Mouse (Mus musculus) midbrain, postnatal 0 days (tissue): ENCODE data around the gene Car5a. TPM values are rescaled to one million over a fixed set of nuclear protein-coding genes. Genes with fewer than 3 reads are reported as not detected.

Source experiments
- ATAC-seq: fragments of 200-750 bp; cut with Nextera tagmentation; 2 replicates; pipeline ENCODE4 v1.8.0; 2017; ENCODE audit warnings: moderate number of reproducible peaks, mild to moderate bottlenecking, moderate TSS enrichment, moderate library complexity; ENCODE audit not compliant: low FRiP score
- DNase-seq: peaks from one replicate; pipeline ENCODE4 v3.0.0-alpha.2; 2015; ENCODE audit warnings: low spot score
- H3K27ac ChIP-seq: fragments of 300-500 bp; sonication (generic); 2 replicates; pipeline ENCODE4 v1.5.1; 2014; ENCODE audit warnings: low read depth, mild to moderate bottlenecking, low read length, mixed read lengths
- H3K27me3 ChIP-seq: fragments of 300-500 bp; sonication (generic); 2 replicates; pipeline ENCODE4 v1.6.1; 2014; ENCODE audit warnings: low read length, control low read depth, mixed read lengths; ENCODE audit not compliant: insufficient read depth
- H3K36me3 ChIP-seq: fragments of 300-500 bp; sonication (generic); 2 replicates; pipeline ENCODE4 v1.6.1; 2014; ENCODE audit warnings: low read length, control low read depth, mixed read lengths; ENCODE audit not compliant: insufficient read depth
- H3K4me1 ChIP-seq: fragments of 300-500 bp; sonication (generic); 2 replicates; pipeline ENCODE4 v1.6.1; 2014; ENCODE audit warnings: mild to moderate bottlenecking, control low read depth, antibody characterized with exemption, low read length, mixed read lengths; ENCODE audit not compliant: insufficient read depth
- H3K4me2 ChIP-seq: fragments of 300-500 bp; sonication (generic); 2 replicates; pipeline ENCODE4 v1.6.1; 2014; ENCODE audit warnings: low read depth, mild to moderate bottlenecking, low read length, mixed read lengths; ENCODE audit not compliant: poor library complexity, severe bottlenecking
- H3K4me3 ChIP-seq: fragments of 300-500 bp; sonication (generic); 2 replicates; pipeline ENCODE4 v1.5.1; 2014; ENCODE audit warnings: low read depth, mild to moderate bottlenecking, low read length, moderate library complexity
- H3K9ac ChIP-seq: fragments of 300-500 bp; sonication (generic); replicated peaks from 2 replicates; pipeline ENCODE4 v1.6.1; 2014; ENCODE audit warnings: mild to moderate bottlenecking, low read length, moderate library complexity, mixed read lengths; ENCODE audit not compliant: poor library complexity, severe bottlenecking
- H3K9me3 ChIP-seq: fragments of 300-500 bp; sonication (generic); 2 replicates; pipeline ENCODE4 v1.6.1; 2016; ENCODE audit warnings: low read length, control low read depth
- CTCF ChIP-seq: IDR thresholded peaks from 2 replicates; pipeline ENCODE4 v1.5.1; 2016; ENCODE audit warnings: antibody characterized with exemption, mild to moderate bottlenecking
- WGBS: fragments of 180-500 bp; shearing (Covaris S2); extraction: QIAGEN DNeasy Blood & Tissue Kit; methylation state at CpG from one replicate; pipeline ENCODE4 v1.1.7; 2014; 5-methylcytosine and 5-hydroxymethylcytosine counted together
- polyA plus RNA-seq: library from polyadenylated mRNA; unstranded; fragments of >200 nt; fragmentation: Nextera tagmentation; extraction: Ambion mirVana; gene quantifications from 2 replicates; pipeline ENCODE4 v1.2.1, GENCODE M21; 2015
- total RNA-seq: library from RNA; depleted of rRNA; stranded (reverse); fragments of >200 nt; gene quantifications from 2 replicates; pipeline ENCODE4 v1.2.3, GENCODE M21; 2014

Gene Car5a
- total and polyA plus RNA-seq, 2 experiments from 2014 or later: 0.22 TPM; not detected in 1

DNA sequence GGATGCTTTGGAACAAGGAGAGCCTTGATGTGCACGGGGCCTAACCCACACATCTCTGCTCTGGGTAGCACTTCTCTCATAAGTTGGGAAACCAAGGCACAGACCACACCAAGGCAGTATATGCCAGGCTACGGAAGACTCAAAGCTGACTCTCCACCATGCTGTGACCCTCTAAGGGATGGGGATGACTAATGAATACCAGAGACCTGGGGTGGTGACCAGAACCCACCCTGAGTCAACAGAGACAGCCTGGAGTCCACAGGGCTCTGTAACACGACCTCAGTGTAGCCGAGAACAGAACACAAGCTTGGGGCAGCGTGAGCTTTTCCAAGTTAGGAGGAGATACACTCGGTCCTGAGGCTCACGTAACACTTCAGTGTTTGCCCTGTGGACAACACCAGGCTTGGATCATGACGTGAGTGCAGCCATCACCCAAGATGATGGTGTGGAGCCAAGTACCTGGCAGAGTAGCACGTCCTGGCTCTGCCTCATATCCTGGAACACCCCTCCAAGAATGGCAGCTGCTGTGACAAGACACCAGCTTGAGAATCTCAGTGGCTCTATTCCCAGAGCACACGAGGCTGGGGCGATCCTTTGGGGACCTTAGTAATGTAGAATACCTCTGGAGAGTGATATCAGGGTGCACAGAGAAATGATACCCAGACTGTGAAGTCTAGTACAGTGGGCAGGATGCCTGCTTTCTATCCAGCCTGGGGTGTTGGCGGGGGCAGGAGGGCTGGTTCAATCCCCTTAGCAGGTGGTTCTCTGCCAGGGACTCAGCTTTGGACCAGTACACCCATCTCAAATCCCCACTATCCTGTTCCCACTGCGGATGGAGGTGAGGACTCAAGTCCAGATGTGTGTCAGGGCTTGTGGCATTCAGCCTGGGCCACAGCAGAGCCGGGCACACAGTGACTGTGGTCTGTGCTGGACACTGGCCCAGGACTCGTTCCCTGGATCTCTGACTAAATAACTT lies 54.6 kb downstream of the Car5a start:
- no peak for TF ChIP-seq CTCF
- Histone ChIP-seq H3K4me2 (no peak overlapping the region), H3K4me3 (no peak overlapping the region), H3K36me3 (peaks cover 51% of the 10 kb centered on the region), H3K9me3 (no peaks in the 10 kb centered on the region), H3K4me1 (no peaks in the 10 kb centered on the region), H3K27ac (no peak overlapping the region), H3K9ac (no peak overlapping the region), H3K27me3 (no peaks in the 10 kb centered on the region)
- 83% methylated on average over 15 of the region's 15 CpGs for WGBS
- DNase-seq: no peak
- ATAC-seq: no peak

DNA sequence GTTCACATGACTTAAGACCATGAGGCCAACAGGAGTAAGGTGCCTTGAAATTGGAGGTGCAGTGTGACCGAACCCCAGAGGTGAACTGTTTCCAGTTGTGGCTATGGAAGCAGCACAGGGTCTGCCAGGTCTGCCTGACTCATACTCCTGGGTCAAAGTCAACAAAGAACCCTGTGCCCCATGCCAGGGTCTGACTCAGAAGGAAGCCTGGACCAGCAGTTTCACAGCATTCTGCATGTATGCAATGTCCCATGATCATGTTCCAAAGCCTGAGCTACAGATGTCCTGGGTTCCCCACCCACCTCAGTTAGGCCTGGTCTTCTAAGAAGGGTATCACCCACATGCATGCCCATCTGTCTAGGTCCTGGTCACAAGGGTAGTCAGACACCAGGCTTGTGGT lies 55.4 kb downstream of the Car5a start:
- WGBS: 100% methylated on average over 1 of the region's 1 CpGs
- no peak overlapping the region for H3K27ac ChIP-seq
- H3K27me3 ChIP-seq: no peaks in the 10 kb centered on the region
- no peak for DNase-seq
- TF ChIP-seq CTCF: no peak
- H3K9me3 ChIP-seq: no peaks in the 10 kb centered on the region
- H3K36me3 ChIP-seq: peaks cover 50% of the 10 kb centered on the region
- no peaks in the 10 kb centered on the region for H3K4me1 ChIP-seq
- no peak overlapping the region for H3K4me3 ChIP-seq
- H3K9ac ChIP-seq: no peak overlapping the region
- no peak overlapping the region for H3K4me2 ChIP-seq
- ATAC-seq: no peak

DNA sequence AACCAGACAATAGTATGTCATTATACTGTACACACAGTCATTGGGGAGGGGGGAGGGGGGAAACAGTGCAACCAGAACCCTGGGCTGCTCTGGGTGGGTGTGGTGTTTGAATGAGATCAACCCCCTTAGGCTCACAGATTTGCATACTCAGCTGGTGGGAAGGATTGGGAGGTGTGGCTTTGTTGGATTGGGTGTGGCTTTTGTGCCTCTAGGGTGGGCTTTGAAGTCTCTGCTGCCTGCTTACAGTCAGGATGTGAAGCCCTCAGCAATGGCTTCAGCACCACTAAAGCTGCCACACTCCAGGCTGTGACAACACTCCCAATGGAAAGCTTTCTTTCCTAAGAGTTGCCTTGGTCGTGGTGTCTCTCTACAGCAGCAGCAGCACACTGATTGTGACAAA lies 57.2 kb downstream of the Car5a start:
- WGBS: 68% methylated on average over 1 of the region's 1 CpGs
- Histone ChIP-seq H3K9me3 (no peaks in the 10 kb centered on the region), H3K4me2 (no peak overlapping the region), H3K27ac (no peak overlapping the region), H3K9ac (no peak overlapping the region), H3K4me1 (no peaks in the 10 kb centered on the region), H3K27me3 (no peaks in the 10 kb centered on the region), H3K36me3 (peaks cover 54% of the 10 kb centered on the region), H3K4me3 (no peak overlapping the region)
- ATAC-seq: no peak
- TF ChIP-seq CTCF: no peak
- DNase-seq: no peak

DNA sequence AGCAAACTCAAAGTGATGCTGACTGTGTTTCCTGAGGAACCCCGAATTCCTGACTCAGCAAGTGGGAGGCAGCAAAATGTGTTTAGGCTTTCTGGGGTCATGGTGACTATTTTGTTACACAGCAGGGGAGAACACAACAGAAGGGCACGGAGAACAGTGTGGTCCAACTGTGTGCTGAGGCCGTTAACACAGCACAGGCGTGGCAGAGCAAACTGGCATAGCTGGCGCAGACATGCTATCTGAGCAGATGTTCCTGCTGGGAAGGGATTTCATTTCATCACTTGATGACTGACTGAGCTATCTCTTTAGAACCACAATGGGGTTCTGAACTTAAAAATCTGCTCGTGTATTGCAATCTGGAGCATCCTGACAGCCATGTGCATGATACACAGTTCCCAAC lies 59.3 kb downstream of the Car5a start:
- H3K36me3 ChIP-seq: peaks cover 66% of the 10 kb centered on the region
- no peak overlapping the region for H3K4me2 ChIP-seq
- 84% methylated on average over 6 of the region's 6 CpGs for WGBS
- no peaks in the 10 kb centered on the region for H3K27me3 ChIP-seq
- no peaks in the 10 kb centered on the region for H3K4me1 ChIP-seq
- H3K27ac ChIP-seq: no peak overlapping the region
- H3K4me3 ChIP-seq: no peak overlapping the region
- DNase-seq (peak; percentile 57), ATAC-seq (no peak)
- H3K9ac ChIP-seq: no peak overlapping the region
- no peaks in the 10 kb centered on the region for H3K9me3 ChIP-seq
- no peak for TF ChIP-seq CTCF

DNA sequence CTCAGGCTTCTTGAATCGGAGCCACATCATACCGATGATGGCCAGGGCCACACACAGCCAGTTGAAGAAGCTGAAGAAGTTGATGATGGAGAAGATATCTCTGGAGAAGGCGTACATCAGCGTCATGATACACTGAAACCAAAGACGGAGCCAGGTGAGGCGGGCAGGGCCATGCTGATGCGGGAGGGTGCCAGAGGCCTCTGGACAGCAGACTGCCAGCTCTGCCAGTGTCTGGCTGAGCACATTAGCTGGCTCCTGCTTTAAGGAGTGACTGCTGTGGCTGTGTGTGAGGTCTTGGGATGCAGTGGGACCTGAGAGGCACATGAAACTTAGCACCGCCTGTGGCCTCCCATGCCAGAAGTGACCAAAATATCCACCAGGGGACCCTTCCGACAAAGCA lies 59.7 kb downstream of the Car5a start:
- Histone ChIP-seq H3K27ac (no peak overlapping the region), H3K4me1 (no peaks in the 10 kb centered on the region), H3K4me3 (no peak overlapping the region), H3K9me3 (no peaks in the 10 kb centered on the region), H3K9ac (no peak overlapping the region), H3K4me2 (no peak overlapping the region), H3K27me3 (no peaks in the 10 kb centered on the region), H3K36me3 (peaks cover 69% of the 10 kb centered on the region)
- no peak for DNase-seq
- no peak for ATAC-seq
- 93% methylated on average over 9 of the region's 9 CpGs for WGBS
- TF ChIP-seq CTCF: no peak

DNA sequence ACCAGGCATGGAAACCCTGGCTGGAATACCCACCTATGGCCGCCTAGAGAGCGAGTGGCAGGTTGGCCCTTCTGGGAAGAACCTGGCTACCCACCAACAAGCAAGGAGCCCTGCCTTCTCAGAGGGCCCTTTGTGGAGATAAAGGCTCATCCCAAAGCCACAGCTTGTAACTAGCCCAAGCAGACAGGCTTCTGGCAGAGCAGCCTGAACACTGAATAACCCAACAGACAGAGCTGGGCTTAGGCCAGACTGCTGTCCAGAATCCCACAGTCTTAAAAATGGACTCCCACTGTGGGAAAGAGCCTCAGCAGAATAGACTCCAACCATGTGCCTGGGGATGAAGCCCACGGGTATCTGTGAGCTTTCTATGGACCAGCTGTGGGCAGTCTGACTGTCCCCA lies 60.5 kb downstream of the Car5a start:
- no peak overlapping the region; the same call in 1 of the 2 replicates for H3K27ac ChIP-seq
- no peak overlapping the region for H3K4me3 ChIP-seq
- H3K9me3 ChIP-seq: no peaks in the 10 kb centered on the region
- no peaks in the 10 kb centered on the region for H3K27me3 ChIP-seq
- H3K9ac ChIP-seq: no peak overlapping the region
- no peak for ATAC-seq
- H3K36me3 ChIP-seq: peaks cover 69% of the 10 kb centered on the region
- no peaks in the 10 kb centered on the region for H3K4me1 ChIP-seq
- no peak for TF ChIP-seq CTCF
- peak; percentile 71 for DNase-seq
- WGBS: 81% methylated on average over 3 of the region's 3 CpGs
- H3K4me2 ChIP-seq: no peak overlapping the region
